Mouse (Mus musculus) intestine, postnatal 0 days (tissue): Measurements from ENCODE around the gene Pea15a. TPM values are rescaled to one million over a fixed set of nuclear protein-coding genes. Genes with fewer than 3 reads are reported as not detected.

Experiments used
- ATAC-seq: fragments of 200-750 bp; cut with Nextera tagmentation; 2 replicates; pipeline ENCODE4 v1.8.0; 2017; ENCODE audit warnings: mild to moderate bottlenecking, moderate TSS enrichment, moderate library complexity
- H3K27ac ChIP-seq: fragments of 300-500 bp; sonication (generic); 2 replicates; pipeline ENCODE4 v1.5.1; 2014; ENCODE audit warnings: mild to moderate bottlenecking, low read depth, low read length, moderate library complexity
- H3K27me3 ChIP-seq: fragments of 300-500 bp; sonication (generic); replicated peaks from 2 replicates; pipeline ENCODE4 v1.6.1; 2014; ENCODE audit warnings: low read length, mixed read lengths; ENCODE audit not compliant: control insufficient read depth, insufficient read depth
- H3K36me3 ChIP-seq: fragments of 300-500 bp; sonication (generic); 2 replicates; pipeline ENCODE4 v1.6.1; 2014; ENCODE audit warnings: mild to moderate bottlenecking, moderate library complexity; ENCODE audit not compliant: control insufficient read depth, insufficient read depth
- H3K4me1 ChIP-seq: fragments of 300-500 bp; sonication (generic); replicated peaks from 2 replicates; pipeline ENCODE4 v1.6.1; 2014; ENCODE audit warnings: antibody characterized with exemption, low read length, mixed read lengths; ENCODE audit not compliant: control insufficient read depth, insufficient read depth
- H3K4me2 ChIP-seq: fragments of 300-500 bp; sonication (generic); replicated peaks from 2 replicates; pipeline ENCODE4 v1.6.1; 2014; ENCODE audit warnings: low read depth, mild to moderate bottlenecking, moderate library complexity
- H3K4me3 ChIP-seq: fragments of 300-500 bp; sonication (generic); 2 replicates; pipeline ENCODE4 v1.5.1; 2014; ENCODE audit warnings: low read depth, low read length
- H3K9ac ChIP-seq: fragments of 300-500 bp; sonication (generic); 2 replicates; pipeline ENCODE4 v1.6.1; 2014; ENCODE audit warnings: mild to moderate bottlenecking, low read depth, low read length
- H3K9me3 ChIP-seq: fragments of 300-500 bp; sonication (generic); 2 replicates; pipeline ENCODE4 v1.6.1; 2016; ENCODE audit warnings: mixed run types; ENCODE audit not compliant: control insufficient read depth
- CTCF ChIP-seq: sonication (generic); IDR thresholded peaks from 2 replicates; pipeline ENCODE4 v1.5.1; 2016; ENCODE audit warnings: low read depth, mild to moderate bottlenecking, control low read depth, antibody characterized with exemption, moderate library complexity
- WGBS: fragments of 180-500 bp; shearing (Covaris S2); extraction: QIAGEN DNeasy Blood & Tissue Kit; methylation state at CpG from one replicate; pipeline ENCODE4 v1.1.7; 2014; 5-methylcytosine and 5-hydroxymethylcytosine counted together
- polyA plus RNA-seq: library from polyadenylated mRNA; unstranded; fragments of >200 nt; fragmentation: Nextera tagmentation; extraction: Ambion mirVana; gene quantifications from 2 replicates; pipeline ENCODE4 v1.2.1, GENCODE M21; 2015

Pea15a gene
- polyA plus RNA-seq, 1 experiment from 2014 or later: 44.9 TPM

GRCm38 (mm10) chr1:172201967-172202880 is 4.4 kb downstream of the Pea15a start:
- Histone ChIP-seq H3K4me1 (no peaks in the 10 kb centered on the region), H3K9me3 (no peaks in the 10 kb centered on the region), H3K4me2 (no peak overlapping the region), H3K36me3 (peaks cover 27% of the 10 kb centered on the region), H3K27me3 (no peaks in the 10 kb centered on the region), H3K4me3 (no peak overlapping the region), H3K9ac (no peak overlapping the region), H3K27ac (no peak overlapping the region)
- no peak for TF ChIP-seq CTCF
- ATAC-seq: no peak
- WGBS: 29% methylated on average over 14 of the region's 14 CpGs

GRCm38 (mm10) chr1:172200871-172201447 is 5.6 kb downstream of the Pea15a start:
- no peaks in the 10 kb centered on the region for H3K27me3 ChIP-seq
- peaks cover 39% of the 10 kb centered on the region for H3K36me3 ChIP-seq
- no peak for TF ChIP-seq CTCF
- no peak overlapping the region for H3K9ac ChIP-seq
- no peak overlapping the region for H3K4me3 ChIP-seq
- H3K4me2 ChIP-seq: no peak overlapping the region
- no peak for ATAC-seq
- H3K27ac ChIP-seq: no peak overlapping the region
- no peaks in the 10 kb centered on the region for H3K9me3 ChIP-seq
- 58% methylated on average over 7 of the region's 7 CpGs for WGBS
- H3K4me1 ChIP-seq: no peaks in the 10 kb centered on the region

- H3K9me3 ChIP-seq: no peaks in the 10 kb centered on the region
- H3K36me3 ChIP-seq: peaks cover 46% of the 10 kb centered on the region
- no peak overlapping the region for H3K4me2 ChIP-seq
- no peak for TF ChIP-seq CTCF
- H3K27me3 ChIP-seq: no peaks in the 10 kb centered on the region
- no peak overlapping the region for H3K27ac ChIP-seq
- no peak overlapping the region for H3K4me3 ChIP-seq
- no peak overlapping the region for H3K9ac ChIP-seq
- ATAC-seq: no peak
- no peaks in the 10 kb centered on the region for H3K4me1 ChIP-seq
- 34% methylated on average over 5 of the region's 5 CpGs for WGBS
Observed at GRCm38 (mm10) chr1:172200161-172200560, 6.4 kb downstream of the Pea15a start.

GRCm38 (mm10) chr1:172198996-172199395 is 7.6 kb downstream of the Pea15a start:
- no peak for ATAC-seq
- no peak overlapping the region for H3K4me3 ChIP-seq
- H3K36me3 ChIP-seq: peaks cover 58% of the 10 kb centered on the region
- 83% methylated on average over 4 of the region's 4 CpGs for WGBS
- no peak overlapping the region for H3K9ac ChIP-seq
- H3K4me2 ChIP-seq: no peak overlapping the region
- H3K27me3 ChIP-seq: no peaks in the 10 kb centered on the region
- TF ChIP-seq CTCF: no peak
- H3K27ac ChIP-seq: no peak overlapping the region
- H3K9me3 ChIP-seq: no peaks in the 10 kb centered on the region
- H3K4me1 ChIP-seq: no peaks in the 10 kb centered on the region

- no peak for TF ChIP-seq CTCF
- H3K4me2 ChIP-seq: no peak overlapping the region
- no peaks in the 10 kb centered on the region for H3K4me1 ChIP-seq
- H3K36me3 ChIP-seq: peaks cover 64% of the 10 kb centered on the region
- WGBS: 88% methylated on average over 8 of the region's 8 CpGs
- no peak for ATAC-seq
- no peaks in the 10 kb centered on the region for H3K27me3 ChIP-seq
- no peak overlapping the region for H3K27ac ChIP-seq
- H3K9ac ChIP-seq: no peak overlapping the region
- H3K9me3 ChIP-seq: no peaks in the 10 kb centered on the region
- no peak overlapping the region for H3K4me3 ChIP-seq
Observed at GRCm38 (mm10) chr1:172198316-172198715, 8.3 kb downstream of the Pea15a start.

GRCm38 (mm10) chr1:172197851-172198250 is 8.8 kb downstream of the Pea15a start:
- Histone ChIP-seq H3K4me3 (no peak overlapping the region), H3K4me2 (no peak overlapping the region), H3K4me1 (no peaks in the 10 kb centered on the region), H3K9ac (no peak overlapping the region), H3K36me3 (peaks cover 64% of the 10 kb centered on the region), H3K27me3 (no peaks in the 10 kb centered on the region), H3K27ac (no peak overlapping the region), H3K9me3 (no peaks in the 10 kb centered on the region)
- ATAC-seq: no peak
- WGBS: 81% methylated on average over 5 of the region's 5 CpGs
- TF ChIP-seq CTCF: no peak
